Mouse (Mus musculus): Measurements from ENCODE around the gene Lat. TPM values are rescaled to one million over a fixed set of nuclear protein-coding genes. Genes with fewer than 3 reads are reported as not detected.

Lat gene
- total and polyA plus RNA-seq, 3 experiments, result 0.62 to 1.2 TPM; not detected in 1

DNA sequence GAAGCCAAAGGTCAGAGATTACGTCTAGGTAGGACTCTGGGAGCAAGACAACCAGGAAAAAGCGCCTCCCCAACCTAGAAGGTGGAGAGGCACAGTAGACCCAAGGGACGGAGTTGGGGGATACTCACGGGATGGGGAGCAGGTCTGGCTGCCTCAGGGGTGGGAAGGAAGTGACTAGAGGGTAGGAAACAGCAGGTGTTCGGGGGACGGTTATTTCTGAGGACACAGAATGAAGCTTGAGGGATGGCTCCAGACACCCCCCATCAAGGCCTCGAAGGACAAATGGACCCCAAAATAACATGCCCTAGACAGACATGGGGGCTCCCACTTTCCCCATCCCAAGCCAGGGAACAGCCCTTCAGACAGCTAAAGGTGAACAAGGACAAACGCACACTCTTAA lies 1.0 kb downstream of the Lat start:
- Histone ChIP-seq H3K79me2 (ENCODE audit: control insufficient read depth, insufficient read depth, low read length, poor library complexity) (no peaks in the 10 kb centered on the region), H3K27me3 (ENCODE audit: control insufficient read depth in 1 of 2, insufficient read depth in 2 of 2, low read length in 2 of 2) (no peaks in the 10 kb centered on the region), H3K36me3 (ENCODE audit: control insufficient read depth in 1 of 2, insufficient read depth in 2 of 2, low read length in 2 of 2) (no peaks in the 10 kb centered on the region), H3K9me3 (replicated peaks; ENCODE audit: insufficient read depth, low read length) (no peaks in the 10 kb centered on the region), H3K4me1 (ENCODE audit: control insufficient read depth in 1 of 2, insufficient read depth in 2 of 2, low read length in 2 of 2) (no peaks in the 10 kb centered on the region), H3K27ac (ENCODE audit: control insufficient read depth, low read depth, low read length) (no peak overlapping the region), H3K4me3 (ENCODE audit: control insufficient read depth in 1 of 2, insufficient read depth in 1 of 2, low read depth in 2 of 2, low read length in 2 of 2) (no peak overlapping the region), H3K9ac (ENCODE audit: control insufficient read depth, low read depth, low read length, poor library complexity, severe bottlenecking) (no peak overlapping the region)
- DNase-seq (ENCODE audit: low read depth, low spot score), result no peak
- TF ChIP-seq SMC3 (IDR thresholded peaks at IDR 0.05; ENCODE audit: low read depth, low read length), result no peak
- no peak for TF ChIP-seq USF2 (IDR thresholded peaks at IDR 0.05; ENCODE audit: borderline replicate concordance in 1 of 2, insufficient read depth in 1 of 2, low read depth in 1 of 2, low read length in 2 of 2)
- no peak for TF ChIP-seq RAD21 (IDR thresholded peaks at IDR 0.05; ENCODE audit: low read depth, low read length)
- TF ChIP-seq TBP (IDR thresholded peaks at IDR 0.05; ENCODE audit: low read depth, low read length), result no peak
- TF ChIP-seq JUND (IDR thresholded peaks at IDR 0.05; ENCODE audit: low read depth, low read length), result no peak
- no peak for TF ChIP-seq POLR2AphosphoS5 (IDR thresholded peaks at IDR 0.05; ENCODE audit: borderline replicate concordance, low read depth, low read length)
- no peak for TF ChIP-seq MXI1 (IDR thresholded peaks at IDR 0.05; ENCODE audit: low read depth, low read length)
- no peak for TF ChIP-seq TCF12 (IDR thresholded peaks at IDR 0.05; ENCODE audit: low read depth, low read length)
- TF ChIP-seq KAT2A (conservative IDR thresholded peaks at IDR 0.05; ENCODE audit: low read depth, low read length), result no peak
- TF ChIP-seq ETS1 (IDR thresholded peaks at IDR 0.05; ENCODE audit: low read depth, low read length), result no peak
- no peak for TF ChIP-seq ZC3H11A (IDR thresholded peaks at IDR 0.05; ENCODE audit: low read depth, low read length)
- TF ChIP-seq USF1 (IDR thresholded peaks at IDR 0.05; ENCODE audit: low read depth, low read length), result no peak
- no peak for TF ChIP-seq HCFC1 (IDR thresholded peaks at IDR 0.05; ENCODE audit: low read depth, low read length)
- no peak for TF ChIP-seq ELF1 (IDR thresholded peaks at IDR 0.05; ENCODE audit: low read depth, low read length)
- TF ChIP-seq ZMIZ1 (IDR thresholded peaks at IDR 0.05; ENCODE audit: low read depth, low read length), result no peak

- Histone ChIP-seq H3K36me3 (ENCODE audit: control insufficient read depth in 1 of 2, insufficient read depth in 2 of 2, low read length in 2 of 2) (no peaks in the 10 kb centered on the region), H3K4me3 (ENCODE audit: control insufficient read depth in 1 of 2, insufficient read depth in 1 of 2, low read depth in 2 of 2, low read length in 2 of 2) (no peak overlapping the region), H3K9ac (ENCODE audit: control insufficient read depth, low read depth, low read length, poor library complexity, severe bottlenecking) (no peak overlapping the region), H3K9me3 (replicated peaks; ENCODE audit: insufficient read depth, low read length) (no peaks in the 10 kb centered on the region), H3K27me3 (ENCODE audit: control insufficient read depth in 1 of 2, insufficient read depth in 2 of 2, low read length in 2 of 2) (no peaks in the 10 kb centered on the region), H3K27ac (ENCODE audit: control insufficient read depth, low read depth, low read length) (no peak overlapping the region), H3K79me2 (ENCODE audit: control insufficient read depth, insufficient read depth, low read length, poor library complexity) (no peaks in the 10 kb centered on the region), H3K4me1 (ENCODE audit: control insufficient read depth in 1 of 2, insufficient read depth in 2 of 2, low read length in 2 of 2) (no peaks in the 10 kb centered on the region)
- no peak for DNase-seq (ENCODE audit: low read depth, low spot score)
- no peak for TF ChIP-seq MAX (IDR thresholded peaks at IDR 0.05; ENCODE audit: low read length)
- TF ChIP-seq E2F4 (IDR thresholded peaks at IDR 0.05; ENCODE audit: borderline replicate concordance, low read depth, low read length), result no peak
- no peak for TF ChIP-seq GATA1 (IDR thresholded peaks at IDR 0.05; ENCODE audit: low read depth, low read length)
- TF ChIP-seq USF1 (IDR thresholded peaks at IDR 0.05; ENCODE audit: low read depth, low read length), result no peak
- TF ChIP-seq KAT2A (conservative IDR thresholded peaks at IDR 0.05; ENCODE audit: low read depth, low read length), result no peak
- no peak for TF ChIP-seq MYB (IDR thresholded peaks at IDR 0.05; ENCODE audit: low read depth, low read length)
- no peak for TF ChIP-seq MAZ (IDR thresholded peaks at IDR 0.05; ENCODE audit: low read depth, low read length)
- TF ChIP-seq CHD1 (IDR thresholded peaks at IDR 0.05; ENCODE audit: low read depth, low read length), result no peak
- no peak for TF ChIP-seq MXI1 (IDR thresholded peaks at IDR 0.05; ENCODE audit: low read depth, low read length)
- TF ChIP-seq RAD21 (IDR thresholded peaks at IDR 0.05; ENCODE audit: low read depth, low read length), result no peak
- no peak for TF ChIP-seq POLR2AphosphoS5 (IDR thresholded peaks at IDR 0.05; ENCODE audit: borderline replicate concordance, low read depth, low read length)
- TF ChIP-seq SIN3A (IDR thresholded peaks at IDR 0.05; ENCODE audit: low read length), result no peak
- no peak for TF ChIP-seq USF2 (IDR thresholded peaks at IDR 0.05; ENCODE audit: borderline replicate concordance in 1 of 2, insufficient read depth in 1 of 2, low read depth in 1 of 2, low read length in 2 of 2)
- TF ChIP-seq ZNF384 (IDR thresholded peaks at IDR 0.05; ENCODE audit: low read depth, low read length), result no peak
These were observed 1.7 kb downstream of the Lat start for GRCm38 (mm10) chr7:126367636-126368035.
